Mouse (Mus musculus) brown adipose tissue, adult 24 weeks (tissue): ENCODE results near the gene Ttc39b. TPM values are rescaled to one million over a fixed set of nuclear protein-coding genes. Genes with fewer than 3 reads are reported as not detected.

Experiments used
- H3K27ac ChIP-seq: fragments of 200-500 bp; replicated peaks from 2 replicates; pipeline ENCODE4 v1.5.1; 2012; ENCODE audit warnings: low read depth, mild to moderate bottlenecking, low read length
- H3K4me1 ChIP-seq: fragments of 200-500 bp; 2 replicates; pipeline ENCODE4 v1.6.1; 2012; ENCODE audit warnings: low read length, mixed read lengths; ENCODE audit not compliant: control insufficient read depth, insufficient read depth, insufficient read length
- H3K4me3 ChIP-seq: fragments of 200-500 bp; 2 replicates; pipeline ENCODE4 v1.5.1; 2012; ENCODE audit warnings: low read depth, mild to moderate bottlenecking, low read length, moderate library complexity; ENCODE audit not compliant: insufficient read depth
- polyA plus RNA-seq: library from polyadenylated mRNA; stranded (reverse); fragments of >200 nt; gene quantifications from 2 replicates; pipeline ENCODE4 v1.2.4, GENCODE M21; 2012; ENCODE audit not compliant: missing spikeins, insufficient read depth, insufficient read length

Gene Ttc39b
- polyA plus RNA-seq, 1 experiment, result 5.5 TPM

- Histone ChIP-seq H3K4me3 (no peak overlapping the region), H3K4me1 (no peaks in the 10 kb centered on the region), H3K27ac (no peak overlapping the region)
Measured at GRCm38 (mm10) chr4:83174946-83175345, 149.1 kb downstream of the Ttc39b start.

DNA sequence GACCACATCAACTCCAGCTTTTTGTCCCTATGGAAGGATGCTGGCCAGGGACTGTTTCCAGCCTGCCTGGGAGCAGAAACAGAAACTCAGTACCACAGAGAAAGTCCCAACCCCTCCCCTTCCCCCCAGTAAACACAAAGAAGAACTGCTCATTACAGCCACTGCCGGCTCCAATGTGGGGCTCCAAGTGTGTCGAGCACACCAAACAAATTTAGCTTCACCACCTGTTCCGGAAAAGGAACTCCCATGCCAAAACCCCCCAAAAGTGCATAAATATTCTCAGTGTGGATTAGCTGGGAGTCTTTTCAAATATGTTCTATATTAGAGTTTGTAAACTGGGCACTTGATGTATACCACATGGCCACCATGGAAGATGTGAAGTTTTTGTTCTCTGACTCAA lies 151.8 kb downstream of the Ttc39b start:
- H3K4me3 ChIP-seq, result no peak overlapping the region
- no peak overlapping the region for H3K27ac ChIP-seq
- no peaks in the 10 kb centered on the region for H3K4me1 ChIP-seq

- H3K4me1 ChIP-seq, result no peaks in the 10 kb centered on the region
- no peak overlapping the region for H3K4me3 ChIP-seq
- H3K27ac ChIP-seq, result no peak overlapping the region
Measured at GRCm38 (mm10) chr4:83170741-83171140, 153.3 kb downstream of the Ttc39b start.

Other genes starting within 250 kb of the Ttc39b start
- 9.6 TPM in 2 replicates for gene Snapc3, start 93.5 kb upstream of the Ttc39b start, polyA plus RNA-seq
- gene Psip1, start 162.2 kb upstream of the Ttc39b start, polyA plus RNA-seq, result 9.0 and 14.9 TPM in 2 replicates
- gene Ccdc171, start 201.3 kb upstream of the Ttc39b start, polyA plus RNA-seq, result 0.71 and 1.6 TPM in 2 replicates